Mouse (Mus musculus): Measurements from ENCODE around the gene Stk32b. TPM values are rescaled to one million over a fixed set of nuclear protein-coding genes. Genes with fewer than 3 reads are reported as not detected.

The Stk32b gene
- polyA plus RNA-seq, 1 experiment from 2014 or later: 3.1 TPM

DNA sequence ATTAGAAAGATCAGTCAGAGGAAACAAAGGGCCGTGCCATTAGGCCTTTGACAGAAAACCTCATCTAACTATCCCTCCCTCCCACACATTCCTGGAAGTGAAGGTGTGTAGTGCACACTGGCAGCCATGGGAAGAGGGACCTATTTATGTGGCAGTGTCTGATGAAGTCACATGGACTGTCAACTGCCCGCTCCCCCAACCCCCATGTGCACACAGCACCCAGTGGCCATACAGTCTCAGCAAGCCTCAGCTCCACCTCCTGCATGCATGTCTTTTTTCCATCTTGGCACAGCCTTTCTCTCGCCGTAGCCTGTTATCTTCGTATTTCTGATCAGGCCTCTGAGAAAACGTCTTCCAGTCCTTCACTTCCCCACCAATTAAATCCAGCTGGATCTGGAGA lies 130.9 kb downstream of the Stk32b start:
- H3K36me3 ChIP-seq (ENCODE audit: control insufficient read depth, insufficient read depth, low read length): no peaks in the 10 kb centered on the region
- ATAC-seq (ENCODE audit: low FRiP score, low TSS enrichment): no peak
- no peak overlapping the region for H3K27ac ChIP-seq (replicated peaks)
- H3K27me3 ChIP-seq (ENCODE audit: control insufficient read depth, insufficient read depth, low read length): no peaks in the 10 kb centered on the region
- H3K9me3 ChIP-seq (ENCODE audit: control insufficient read depth, low read length): no peaks in the 10 kb centered on the region
- no peak for DNase-seq (ENCODE audit: low spot score)
- H3K4me1 ChIP-seq (replicated peaks; ENCODE audit: control insufficient read depth, insufficient read depth): no peaks in the 10 kb centered on the region
- no peak overlapping the region for H3K9ac ChIP-seq (ENCODE audit: low read length)
- no peak overlapping the region for H3K4me2 ChIP-seq (replicated peaks; ENCODE audit: low read depth)
- H3K4me3 ChIP-seq (ENCODE audit: low read depth, low read length): no peak overlapping the region
- 77% methylated on average over 6 of the region's 6 CpGs for WGBS
- no peak for TF ChIP-seq EP300 (optimal IDR thresholded peaks at IDR 0.05)

DNA sequence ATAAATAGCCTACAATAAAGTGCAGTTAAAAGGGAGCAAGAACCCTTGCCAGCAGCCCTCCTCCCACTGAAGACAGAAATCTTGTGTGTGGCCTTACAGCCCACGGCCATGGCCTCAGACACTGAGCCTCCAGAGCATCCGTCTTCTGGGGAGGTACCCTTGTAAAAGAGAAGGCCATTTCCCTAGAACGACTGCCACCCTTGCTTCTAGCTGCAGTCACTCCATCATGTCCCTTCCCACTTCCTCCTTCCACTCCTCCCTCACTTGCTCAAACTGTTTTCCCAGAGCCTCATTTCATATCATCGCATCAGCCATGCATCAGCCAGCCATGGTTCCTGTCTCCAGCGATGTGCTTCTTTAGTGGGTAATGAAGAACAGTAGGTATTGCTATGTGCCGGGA lies 141.5 kb downstream of the Stk32b start:
- no peak overlapping the region for H3K27ac ChIP-seq (replicated peaks)
- no peaks in the 10 kb centered on the region for H3K36me3 ChIP-seq (ENCODE audit: control insufficient read depth, insufficient read depth, low read length)
- peak; percentile 51; the same call in 1 of the 2 replicates for ATAC-seq (ENCODE audit: low FRiP score, low TSS enrichment)
- H3K4me1 ChIP-seq (replicated peaks; ENCODE audit: control insufficient read depth, insufficient read depth): no peaks in the 10 kb centered on the region
- no peak overlapping the region for H3K9ac ChIP-seq (ENCODE audit: low read length)
- no peak for DNase-seq (ENCODE audit: low spot score)
- no peaks in the 10 kb centered on the region for H3K27me3 ChIP-seq (ENCODE audit: control insufficient read depth, insufficient read depth, low read length)
- TF ChIP-seq CTCF (IDR thresholded peaks at IDR 0.05; ENCODE audit: low read depth) (no peak), EP300 (optimal IDR thresholded peaks at IDR 0.05) (no peak)
- no peak overlapping the region for H3K4me3 ChIP-seq (ENCODE audit: low read depth, low read length)
- no peaks in the 10 kb centered on the region for H3K9me3 ChIP-seq (ENCODE audit: control insufficient read depth, low read length)
- WGBS: 57% methylated on average over 6 of the region's 6 CpGs
- no peak overlapping the region for H3K4me2 ChIP-seq (replicated peaks; ENCODE audit: low read depth)

- no peak for TF ChIP-seq CTCF (IDR thresholded peaks at IDR 0.05; ENCODE audit: low read depth)
- TF ChIP-seq EP300 (optimal IDR thresholded peaks at IDR 0.05): no peak
- Histone ChIP-seq H3K27ac (replicated peaks) (no peak overlapping the region), H3K4me3 (ENCODE audit: low read depth, low read length) (no peak overlapping the region), H3K4me1 (replicated peaks; ENCODE audit: control insufficient read depth, insufficient read depth) (no peaks in the 10 kb centered on the region), H3K36me3 (ENCODE audit: control insufficient read depth, insufficient read depth, low read length) (no peaks in the 10 kb centered on the region), H3K4me2 (replicated peaks; ENCODE audit: low read depth) (no peak overlapping the region), H3K9ac (ENCODE audit: low read length) (no peak overlapping the region), H3K27me3 (ENCODE audit: control insufficient read depth, insufficient read depth, low read length) (no peaks in the 10 kb centered on the region), H3K9me3 (ENCODE audit: control insufficient read depth, low read length) (no peaks in the 10 kb centered on the region)
- 63% methylated on average over 6 of the region's 6 CpGs for WGBS
- DNase-seq (ENCODE audit: low spot score) (peak; percentile 31), ATAC-seq (ENCODE audit: low FRiP score, low TSS enrichment) (no peak)
Observed at GRCm38 (mm10) chr5:37557274-37557815, 159.6 kb downstream of the Stk32b start.

- Histone ChIP-seq H3K36me3 (ENCODE audit: control insufficient read depth, insufficient read depth, low read length) (no peaks in the 10 kb centered on the region), H3K9ac (ENCODE audit: low read length) (no peak overlapping the region), H3K27ac (replicated peaks) (no peak overlapping the region), H3K4me3 (ENCODE audit: low read depth, low read length) (no peak overlapping the region), H3K4me2 (replicated peaks; ENCODE audit: low read depth) (no peak overlapping the region), H3K4me1 (replicated peaks; ENCODE audit: control insufficient read depth, insufficient read depth) (no peaks in the 10 kb centered on the region), H3K27me3 (ENCODE audit: control insufficient read depth, insufficient read depth, low read length) (no peaks in the 10 kb centered on the region), H3K9me3 (ENCODE audit: control insufficient read depth, low read length) (no peaks in the 10 kb centered on the region)
- ATAC-seq (ENCODE audit: low FRiP score, low TSS enrichment): no peak
- TF ChIP-seq EP300 (optimal IDR thresholded peaks at IDR 0.05) (no peak), CTCF (IDR thresholded peaks at IDR 0.05; ENCODE audit: low read depth) (no peak)
- no peak for DNase-seq (ENCODE audit: low spot score)
- WGBS: 89% methylated on average over 4 of the region's 4 CpGs
Observed at GRCm38 (mm10) chr5:37554231-37554630, 162.7 kb downstream of the Stk32b start.

GRCm38 (mm10) chr5:37551649-37552048 lies 165.3 kb downstream of the Stk32b start:
- 83% methylated on average over 5 of the region's 5 CpGs for WGBS
- H3K4me1 ChIP-seq (replicated peaks; ENCODE audit: control insufficient read depth, insufficient read depth): no peaks in the 10 kb centered on the region
- H3K27me3 ChIP-seq (ENCODE audit: control insufficient read depth, insufficient read depth, low read length): no peaks in the 10 kb centered on the region
- no peak overlapping the region for H3K4me3 ChIP-seq (ENCODE audit: low read depth, low read length)
- no peaks in the 10 kb centered on the region for H3K36me3 ChIP-seq (ENCODE audit: control insufficient read depth, insufficient read depth, low read length)
- no peak overlapping the region for H3K9ac ChIP-seq (ENCODE audit: low read length)
- DNase-seq (ENCODE audit: low spot score) (no peak), ATAC-seq (ENCODE audit: low FRiP score, low TSS enrichment) (no peak)
- TF ChIP-seq CTCF (IDR thresholded peaks at IDR 0.05; ENCODE audit: low read depth) (no peak), EP300 (optimal IDR thresholded peaks at IDR 0.05) (no peak)
- H3K9me3 ChIP-seq (ENCODE audit: control insufficient read depth, low read length): no peaks in the 10 kb centered on the region
- no peak overlapping the region for H3K4me2 ChIP-seq (replicated peaks; ENCODE audit: low read depth)
- H3K27ac ChIP-seq (replicated peaks): no peak overlapping the region

GRCm38 (mm10) chr5:37535726-37536293 lies 181.2 kb downstream of the Stk32b start:
- Histone ChIP-seq H3K27me3 (ENCODE audit: control insufficient read depth, insufficient read depth, low read length) (no peaks in the 10 kb centered on the region), H3K4me1 (replicated peaks; ENCODE audit: control insufficient read depth, insufficient read depth) (no peaks in the 10 kb centered on the region), H3K4me3 (ENCODE audit: low read depth, low read length) (no peak overlapping the region), H3K9ac (ENCODE audit: low read length) (no peak overlapping the region), H3K9me3 (ENCODE audit: control insufficient read depth, low read length) (no peaks in the 10 kb centered on the region), H3K36me3 (ENCODE audit: control insufficient read depth, insufficient read depth, low read length) (no peaks in the 10 kb centered on the region), H3K27ac (replicated peaks) (no peak overlapping the region), H3K4me2 (replicated peaks; ENCODE audit: low read depth) (no peak overlapping the region)
- no peak for TF ChIP-seq EP300 (optimal IDR thresholded peaks at IDR 0.05)
- TF ChIP-seq CTCF (IDR thresholded peaks at IDR 0.05; ENCODE audit: low read depth): no peak
- DNase-seq (ENCODE audit: low spot score) (no peak), ATAC-seq (ENCODE audit: low FRiP score, low TSS enrichment) (no peak)
- WGBS: 78% methylated on average over 4 of the region's 4 CpGs
